Mouse (Mus musculus) limb, embryonic 10.5 days (tissue): ENCODE measurements at regions not wholly inside any gene's neighbourhood (a gene's known extent, or its start where the extent isn't known, plus 50 kb on each side); places are given as distances from the start of the nearest gene placed in this dataset.

Experiments used
- DNase-seq: peaks from one replicate; pipeline ENCODE4 v3.0.0-alpha.2; 2017; ENCODE audit warnings: low spot score
- H3K27ac ChIP-seq: fragments of 300-500 bp; sonication (generic); 2 replicates; pipeline ENCODE4 v1.5.1; 2016; ENCODE audit warnings: mild to moderate bottlenecking
- H3K27me3 ChIP-seq: fragments of 300-500 bp; sonication (generic); 2 replicates; pipeline ENCODE4 v1.6.1; 2016; ENCODE audit warnings: low read depth, mild to moderate bottlenecking; ENCODE audit not compliant: poor library complexity, severe bottlenecking
- H3K36me3 ChIP-seq: fragments of 300-500 bp; sonication (generic); 2 replicates; pipeline ENCODE4 v1.6.1; 2016; ENCODE audit warnings: mild to moderate bottlenecking, moderate library complexity
- H3K4me1 ChIP-seq: fragments of 300-500 bp; sonication (generic); 2 replicates; pipeline ENCODE4 v1.6.1; 2016
- H3K4me3 ChIP-seq: fragments of 300-500 bp; sonication (generic); 2 replicates; pipeline ENCODE4 v1.5.1; 2016; ENCODE audit warnings: mild to moderate bottlenecking, moderate library complexity
- H3K9me3 ChIP-seq: fragments of 300-500 bp; sonication (generic); replicated peaks from 2 replicates; pipeline ENCODE4 v1.6.1; 2016; ENCODE audit warnings: mild to moderate bottlenecking
- WGBS: fragments of 180-500 bp; shearing (Covaris S2); methylation state at CpG from one replicate; pipeline ENCODE4 v1.1.7; 2016; 5-methylcytosine and 5-hydroxymethylcytosine counted together

- H3K9me3 ChIP-seq, result no peaks in the 10 kb centered on the region
- no peaks in the 10 kb centered on the region for H3K27me3 ChIP-seq
- no peak overlapping the region for H3K4me3 ChIP-seq
- H3K27ac ChIP-seq, result no peak overlapping the region
- DNase-seq, result no peak
- no peaks in the 10 kb centered on the region for H3K36me3 ChIP-seq
- WGBS, result 73% methylated on average over 14 of the region's 14 CpGs
- H3K4me1 ChIP-seq, result no peaks in the 10 kb centered on the region
Measured at GRCm38 (mm10) chr2:51073040-51073594, 75.8 kb downstream of the Rnd3 start.

- no peaks in the 10 kb centered on the region for H3K36me3 ChIP-seq
- no peak for DNase-seq
- H3K27me3 ChIP-seq, result no peaks in the 10 kb centered on the region
- H3K4me1 ChIP-seq, result no peaks in the 10 kb centered on the region
- H3K27ac ChIP-seq, result no peak overlapping the region
- no peaks in the 10 kb centered on the region for H3K9me3 ChIP-seq
- no peak overlapping the region for H3K4me3 ChIP-seq
- 63% methylated on average over 6 of the region's 6 CpGs for WGBS
Measured at GRCm38 (mm10) chr2:51072346-51072885, 76.5 kb downstream of the Rnd3 start.

- H3K36me3 ChIP-seq, result no peaks in the 10 kb centered on the region
- 91% methylated on average over 2 of the region's 2 CpGs for WGBS
- H3K4me3 ChIP-seq, result no peak overlapping the region
- H3K27ac ChIP-seq, result no peak overlapping the region
- no peaks in the 10 kb centered on the region for H3K4me1 ChIP-seq
- no peak for DNase-seq
- no peaks in the 10 kb centered on the region for H3K9me3 ChIP-seq
- H3K27me3 ChIP-seq, result no peaks in the 10 kb centered on the region
Measured at GRCm38 (mm10) chr2:51070902-51071301, 78.0 kb downstream of the Rnd3 start.

- Histone ChIP-seq H3K27me3 (no peaks in the 10 kb centered on the region), H3K36me3 (no peaks in the 10 kb centered on the region), H3K4me3 (no peak overlapping the region), H3K4me1 (no peaks in the 10 kb centered on the region), H3K27ac (no peak overlapping the region), H3K9me3 (no peaks in the 10 kb centered on the region)
- no peak for DNase-seq
- WGBS, result 90% methylated on average over 11 of the region's 11 CpGs
Measured at GRCm38 (mm10) chr2:51066423-51066831, 82.5 kb downstream of the Rnd3 start.

GRCm38 (mm10) chr2:51065821-51066220 lies 83.1 kb downstream of the Rnd3 start:
- no peaks in the 10 kb centered on the region for H3K27me3 ChIP-seq
- no peaks in the 10 kb centered on the region for H3K9me3 ChIP-seq
- H3K4me3 ChIP-seq, result no peak overlapping the region
- no peak for DNase-seq
- no peak overlapping the region for H3K27ac ChIP-seq
- no peaks in the 10 kb centered on the region for H3K36me3 ChIP-seq
- H3K4me1 ChIP-seq, result no peaks in the 10 kb centered on the region
- 71% methylated on average over 6 of the region's 6 CpGs for WGBS

GRCm38 (mm10) chr2:51064821-51065220 lies 84.1 kb downstream of the Rnd3 start:
- no peaks in the 10 kb centered on the region for H3K4me1 ChIP-seq
- DNase-seq, result no peak

GRCm38 (mm10) chr2:51062049-51062448 lies 86.9 kb downstream of the Rnd3 start:
- 93% methylated on average over 5 of the region's 5 CpGs for WGBS
- H3K36me3 ChIP-seq, result no peaks in the 10 kb centered on the region
- no peaks in the 10 kb centered on the region for H3K9me3 ChIP-seq
- H3K27ac ChIP-seq, result no peak overlapping the region
- H3K27me3 ChIP-seq, result no peaks in the 10 kb centered on the region
- H3K4me1 ChIP-seq, result peaks cover under 1% of the 10 kb centered on the region
- H3K4me3 ChIP-seq, result no peak overlapping the region
- no peak for DNase-seq

More at GRCm38 (mm10) chr2:51064821-51065220, 84.1 kb downstream of the Rnd3 start:
- Histone ChIP-seq H3K36me3 (no peaks in the 10 kb centered on the region), H3K27ac (no peak overlapping the region), H3K4me3 (no peak overlapping the region), H3K9me3 (no peaks in the 10 kb centered on the region), H3K27me3 (no peaks in the 10 kb centered on the region)
- WGBS, result 92% methylated on average over 4 of the region's 4 CpGs

GRCm38 (mm10) chr2:51058158-51058557 lies 90.8 kb downstream of the Rnd3 start:
- 84% methylated on average over 4 of the region's 4 CpGs for WGBS
- DNase-seq, result no peak
- Histone ChIP-seq H3K9me3 (no peaks in the 10 kb centered on the region), H3K27me3 (no peaks in the 10 kb centered on the region), H3K4me1 (peaks cover 16% of the 10 kb centered on the region), H3K27ac (no peak overlapping the region), H3K4me3 (no peak overlapping the region), H3K36me3 (no peaks in the 10 kb centered on the region)

GRCm38 (mm10) chr2:51056141-51056731 lies 92.7 kb downstream of the Rnd3 start:
- Histone ChIP-seq H3K4me3 (no peak overlapping the region), H3K36me3 (no peaks in the 10 kb centered on the region), H3K27ac (no peak overlapping the region), H3K27me3 (no peaks in the 10 kb centered on the region), H3K4me1 (peaks cover 16% of the 10 kb centered on the region), H3K9me3 (no peaks in the 10 kb centered on the region)
- DNase-seq, result peak; percentile 44
- 51% methylated on average over 8 of the region's 8 CpGs for WGBS

GRCm38 (mm10) chr2:51055339-51055738 lies 93.6 kb downstream of the Rnd3 start:
- Histone ChIP-seq H3K4me1 (peaks cover 16% of the 10 kb centered on the region), H3K9me3 (no peaks in the 10 kb centered on the region), H3K27me3 (no peaks in the 10 kb centered on the region), H3K27ac (no peak overlapping the region), H3K36me3 (no peaks in the 10 kb centered on the region), H3K4me3 (no peak overlapping the region)
- WGBS, result 67% methylated on average over 3 of the region's 3 CpGs
- no peak for DNase-seq

GRCm38 (mm10) chr2:51049834-51050170 lies 99.1 kb downstream of the Rnd3 start:
- Histone ChIP-seq H3K9me3 (no peaks in the 10 kb centered on the region), H3K27me3 (no peaks in the 10 kb centered on the region), H3K4me1 (no peaks in the 10 kb centered on the region; the same call in 1 of the 2 replicates), H3K36me3 (no peaks in the 10 kb centered on the region), H3K4me3 (no peak overlapping the region), H3K27ac (no peak overlapping the region)
- no peak for DNase-seq
- 59% methylated on average over 3 of the region's 3 CpGs for WGBS

GRCm38 (mm10) chr2:51049101-51049833 lies 99.6 kb downstream of the Rnd3 start:
- no peak overlapping the region for H3K27ac ChIP-seq
- no peaks in the 10 kb centered on the region for H3K36me3 ChIP-seq
- H3K27me3 ChIP-seq, result no peaks in the 10 kb centered on the region
- H3K9me3 ChIP-seq, result no peaks in the 10 kb centered on the region
- WGBS, result 77% methylated on average over 8 of the region's 8 CpGs
- DNase-seq, result no peak
- no peak overlapping the region for H3K4me3 ChIP-seq
- H3K4me1 ChIP-seq, result no peaks in the 10 kb centered on the region; the same call in 1 of the 2 replicates

- Histone ChIP-seq H3K27ac (no peak overlapping the region), H3K27me3 (no peaks in the 10 kb centered on the region), H3K9me3 (no peaks in the 10 kb centered on the region), H3K4me1 (no peaks in the 10 kb centered on the region; the same call in 1 of the 2 replicates), H3K4me3 (no peak overlapping the region), H3K36me3 (no peaks in the 10 kb centered on the region)
- WGBS, result 62% methylated on average over 5 of the region's 5 CpGs
- DNase-seq, result no peak
Measured at GRCm38 (mm10) chr2:51047520-51047919, 101.4 kb downstream of the Rnd3 start.
